Mouse (Mus musculus): Measurements from ENCODE around the gene Tenm3. TPM values are rescaled to one million over a fixed set of nuclear protein-coding genes. Genes with fewer than 3 reads are reported as not detected.

The Tenm3 gene
- polyA plus RNA-seq (2012; rRNA removed) = 19.1 and 21.0 TPM in 2 replicates

DNA sequence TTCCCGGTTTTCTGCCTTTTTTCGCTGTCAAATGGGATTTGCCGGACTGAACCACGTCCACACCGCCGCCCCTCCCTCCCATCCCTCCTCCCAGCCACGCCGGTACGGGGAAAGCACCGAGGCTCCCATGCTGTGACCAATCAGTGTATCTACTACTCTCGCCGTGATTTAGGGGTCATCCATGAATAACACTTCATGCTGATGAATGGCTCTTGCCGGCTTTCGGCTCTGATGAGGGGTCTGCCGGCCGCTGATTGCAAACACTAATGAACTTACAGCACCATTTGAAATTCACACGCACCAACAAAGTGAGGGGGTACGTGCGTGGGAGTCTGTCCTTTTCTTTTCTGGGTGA, at the start of gene Tenm3:
Gene Tenm3 (minus strand): TSS at position 21 of the 355 bp plus-strand sequence.
- Histone ChIP-seq H3K4me1 (ENCODE audit: control insufficient read depth, insufficient read depth, low read length) (no peaks in the 10 kb centered on the region), H3K27ac (ENCODE audit: insufficient read depth, low read length) (peak within 1 kb of the TSS; percentile 43; the same call in 1 of the 2 replicates), H3K4me3 (ENCODE audit: insufficient read depth, low read length) (peak within 1 kb of the TSS; percentile 97)
- TF ChIP-seq POLR2A (IDR thresholded peaks at IDR 0.05; ENCODE audit: extremely low read depth, insufficient read depth, low read length) = no peak

DNA sequence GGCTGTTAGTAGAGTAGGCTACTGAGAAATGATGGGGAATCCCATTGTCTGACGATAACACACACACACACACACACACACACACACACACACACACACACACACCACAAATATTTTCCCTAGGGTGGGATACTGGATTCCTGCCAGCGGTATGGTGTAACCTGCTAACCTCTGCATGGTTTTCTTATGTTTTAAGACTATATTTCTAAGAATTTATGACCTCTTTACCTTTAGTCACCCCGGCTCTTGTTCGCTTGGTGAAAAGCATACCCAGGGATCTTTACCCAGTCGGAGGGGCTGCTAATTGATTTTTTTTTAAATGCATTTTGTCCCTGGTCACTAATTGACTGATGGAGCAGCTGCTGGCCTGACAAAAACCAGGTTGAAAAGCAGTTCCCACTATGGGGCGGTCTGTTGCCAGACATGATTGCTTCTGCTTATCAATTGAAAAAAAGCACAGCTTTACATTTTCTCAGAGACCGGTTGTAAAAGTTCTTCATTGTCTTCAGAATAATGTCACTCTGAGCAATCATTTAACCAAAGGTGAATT, 46.5 kb upstream of the Tenm3 start:
- no peaks in the 10 kb centered on the region for H3K4me1 ChIP-seq (ENCODE audit: control insufficient read depth, insufficient read depth, low read length)
- H3K4me3 ChIP-seq (ENCODE audit: insufficient read depth, low read length) = no peak overlapping the region
- no peak for TF ChIP-seq POLR2A (IDR thresholded peaks at IDR 0.05; ENCODE audit: extremely low read depth, insufficient read depth, low read length)
- TF ChIP-seq CTCF (IDR thresholded peaks at IDR 0.05; ENCODE audit: extremely low read depth, insufficient read depth, low read length) = no peak
- H3K27ac ChIP-seq (ENCODE audit: insufficient read depth, low read length) = no peak overlapping the region

DNA sequence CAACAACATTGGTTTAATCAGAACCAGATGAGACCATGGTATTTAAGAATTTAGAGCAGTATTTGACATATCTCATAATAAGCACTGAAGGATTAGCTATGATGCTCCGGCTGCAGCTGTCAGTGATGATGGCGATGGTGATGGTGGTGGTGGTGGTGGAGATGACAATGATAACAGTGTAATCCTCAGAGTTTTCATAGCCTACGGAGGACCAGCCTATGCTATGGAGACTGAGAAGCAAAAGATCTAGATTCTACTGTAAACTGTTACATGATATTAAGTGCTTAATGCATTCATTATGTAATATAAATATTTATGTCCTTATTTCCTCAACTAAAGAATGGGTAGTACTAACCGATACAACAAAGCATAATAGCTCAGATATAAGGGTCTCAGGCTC, 40.5 kb upstream of the Tenm3 start:
- H3K27ac ChIP-seq (ENCODE audit: insufficient read depth, low read length) = no peak overlapping the region
- no peak for TF ChIP-seq CTCF (IDR thresholded peaks at IDR 0.05; ENCODE audit: extremely low read depth, insufficient read depth, low read length)
- no peak for TF ChIP-seq POLR2A (IDR thresholded peaks at IDR 0.05; ENCODE audit: extremely low read depth, insufficient read depth, low read length)
- no peaks in the 10 kb centered on the region for H3K4me1 ChIP-seq (ENCODE audit: control insufficient read depth, insufficient read depth, low read length)
- no peak overlapping the region for H3K4me3 ChIP-seq (ENCODE audit: insufficient read depth, low read length)

DNA sequence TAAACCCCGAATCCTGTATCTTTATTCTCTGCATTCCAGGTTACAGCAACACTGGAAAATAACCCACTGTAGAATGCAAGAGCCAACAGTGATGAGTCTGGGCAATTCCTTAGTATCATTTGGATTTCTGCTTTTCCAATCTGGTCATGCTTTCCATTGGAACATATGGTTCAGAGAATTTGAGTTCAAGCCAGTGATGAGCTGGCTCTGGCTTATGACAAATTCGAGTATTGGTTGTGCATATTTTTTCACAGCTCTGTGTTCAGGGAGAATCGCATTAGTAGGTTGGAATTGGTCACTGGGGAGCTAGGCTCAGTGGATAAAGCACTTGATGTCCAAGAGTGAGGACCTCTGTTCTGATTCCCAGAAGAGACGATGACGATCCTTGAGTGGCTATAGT, 36.8 kb upstream of the Tenm3 start:
- H3K4me3 ChIP-seq (ENCODE audit: insufficient read depth, low read length) = no peak overlapping the region
- TF ChIP-seq CTCF (IDR thresholded peaks at IDR 0.05; ENCODE audit: extremely low read depth, insufficient read depth, low read length) = no peak
- no peak for TF ChIP-seq POLR2A (IDR thresholded peaks at IDR 0.05; ENCODE audit: extremely low read depth, insufficient read depth, low read length)
- H3K27ac ChIP-seq (ENCODE audit: insufficient read depth, low read length) = no peak overlapping the region
- no peaks in the 10 kb centered on the region for H3K4me1 ChIP-seq (ENCODE audit: control insufficient read depth, insufficient read depth, low read length)

DNA sequence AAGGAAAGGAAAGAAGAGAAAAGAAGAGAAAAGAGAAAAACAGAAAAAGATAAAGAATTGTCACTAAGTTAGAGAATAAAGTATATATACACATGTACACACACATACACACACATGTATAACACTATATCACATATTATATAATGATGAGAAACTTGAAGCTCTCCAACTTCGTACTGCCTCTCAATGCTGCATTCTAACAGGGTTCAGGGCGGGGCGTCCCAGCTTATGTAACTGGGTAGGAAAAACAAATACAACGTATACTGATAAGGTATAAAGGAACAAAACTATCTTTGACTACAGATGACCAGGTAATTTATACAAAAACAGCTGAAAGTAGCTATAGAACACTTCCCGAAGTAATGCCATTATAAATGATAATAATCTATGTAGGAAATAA, 22.2 kb upstream of the Tenm3 start:
- no peak for TF ChIP-seq POLR2A (IDR thresholded peaks at IDR 0.05; ENCODE audit: extremely low read depth, insufficient read depth, low read length)
- TF ChIP-seq CTCF (IDR thresholded peaks at IDR 0.05; ENCODE audit: extremely low read depth, insufficient read depth, low read length) = no peak
- no peaks in the 10 kb centered on the region for H3K4me1 ChIP-seq (ENCODE audit: control insufficient read depth, insufficient read depth, low read length)
- no peak overlapping the region for H3K27ac ChIP-seq (ENCODE audit: insufficient read depth, low read length)
- H3K4me3 ChIP-seq (ENCODE audit: insufficient read depth, low read length) = no peak overlapping the region

DNA sequence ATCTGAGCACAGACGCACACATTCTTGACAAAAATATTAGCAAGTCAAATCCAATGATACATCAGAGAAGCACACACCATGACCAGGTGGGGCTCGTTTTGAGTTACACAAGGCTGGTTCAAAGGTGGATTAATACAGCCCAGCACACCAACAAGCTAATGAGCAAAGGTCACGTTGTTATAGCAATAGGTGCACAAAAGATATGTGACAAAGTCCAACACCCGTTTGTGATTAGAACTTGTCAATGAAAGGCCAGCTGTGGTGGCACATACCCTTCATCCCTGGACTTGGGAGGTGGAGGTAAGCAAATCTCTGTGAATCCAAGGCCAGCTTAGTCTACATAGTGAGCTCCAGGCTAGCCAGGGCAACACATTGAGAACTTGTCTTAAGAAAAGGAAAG, 21.7 kb upstream of the Tenm3 start:
- TF ChIP-seq POLR2A (IDR thresholded peaks at IDR 0.05; ENCODE audit: extremely low read depth, insufficient read depth, low read length) = no peak
- TF ChIP-seq CTCF (IDR thresholded peaks at IDR 0.05; ENCODE audit: extremely low read depth, insufficient read depth, low read length) = no peak
- Histone ChIP-seq H3K4me3 (ENCODE audit: insufficient read depth, low read length) (no peak overlapping the region), H3K27ac (ENCODE audit: insufficient read depth, low read length) (no peak overlapping the region), H3K4me1 (ENCODE audit: control insufficient read depth, insufficient read depth, low read length) (no peaks in the 10 kb centered on the region)

DNA sequence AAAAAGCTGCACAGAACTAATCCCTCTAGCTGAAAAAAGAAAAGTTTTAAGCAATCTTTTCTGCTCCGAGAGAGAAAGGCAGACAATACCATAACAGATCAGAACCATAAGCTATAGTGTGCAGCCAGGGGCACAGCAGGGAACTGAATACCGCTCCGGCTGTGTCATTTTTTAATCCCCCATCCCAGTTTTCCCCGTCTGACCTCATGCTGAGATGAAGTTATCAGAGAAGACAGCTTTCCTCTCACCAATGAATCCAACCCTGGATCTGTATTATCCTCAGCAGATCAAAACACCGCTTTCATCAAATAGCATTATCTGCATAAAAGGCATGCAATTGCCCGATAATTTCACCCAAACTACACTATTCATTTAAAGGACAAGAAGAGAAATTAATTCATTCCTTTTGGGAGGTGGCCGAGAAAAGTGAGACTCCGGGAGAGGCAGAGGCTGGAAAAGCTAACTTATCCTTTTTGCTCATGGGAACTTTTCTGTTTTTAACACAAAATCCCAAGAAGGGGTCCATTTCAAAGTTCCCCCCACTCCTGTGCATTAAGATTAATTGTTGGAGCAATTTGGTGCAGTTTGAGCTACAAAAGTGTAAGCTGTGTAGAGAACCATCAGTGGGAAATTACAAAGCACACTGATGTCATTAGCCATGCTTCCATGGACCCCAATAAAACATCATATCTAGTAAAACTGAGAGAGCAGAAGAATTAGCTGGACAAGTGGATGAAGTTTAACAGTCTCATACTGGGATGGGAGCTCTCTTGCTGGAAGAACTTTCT, 6.7 kb upstream of the Tenm3 start:
- H3K4me1 ChIP-seq (ENCODE audit: control insufficient read depth, insufficient read depth, low read length) = no peaks in the 10 kb centered on the region
- no peak for TF ChIP-seq CTCF (IDR thresholded peaks at IDR 0.05; ENCODE audit: extremely low read depth, insufficient read depth, low read length)
- TF ChIP-seq POLR2A (IDR thresholded peaks at IDR 0.05; ENCODE audit: extremely low read depth, insufficient read depth, low read length) = no peak
- no peak overlapping the region for H3K27ac ChIP-seq (ENCODE audit: insufficient read depth, low read length)
- no peak overlapping the region for H3K4me3 ChIP-seq (ENCODE audit: insufficient read depth, low read length)

DNA sequence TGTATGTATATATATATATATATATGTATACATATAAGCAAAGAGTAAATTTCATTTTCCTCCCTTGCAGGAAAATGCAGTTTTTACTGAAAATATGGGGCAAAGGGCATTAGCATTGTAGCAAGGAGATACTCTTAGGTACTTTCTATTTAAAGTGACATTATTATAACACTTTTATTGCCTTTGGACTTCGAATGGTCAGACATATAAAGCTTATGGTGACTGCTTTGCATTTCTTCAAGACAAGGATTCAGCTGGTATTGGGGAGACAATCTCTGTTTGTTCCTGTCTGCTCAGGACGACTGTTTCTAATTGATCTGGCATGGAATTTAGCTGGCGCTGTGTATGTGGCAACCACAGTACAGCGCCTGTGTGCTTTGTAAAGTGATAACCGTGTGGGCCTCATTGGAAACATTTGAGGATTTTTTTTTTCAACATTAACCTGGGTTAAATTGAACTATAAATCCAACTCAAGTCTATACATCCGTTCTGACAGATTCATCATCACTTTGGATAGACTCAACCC, 5.4 kb upstream of the Tenm3 start:
- no peak for TF ChIP-seq POLR2A (IDR thresholded peaks at IDR 0.05; ENCODE audit: extremely low read depth, insufficient read depth, low read length)
- TF ChIP-seq CTCF (IDR thresholded peaks at IDR 0.05; ENCODE audit: extremely low read depth, insufficient read depth, low read length) = no peak
- H3K27ac ChIP-seq (ENCODE audit: insufficient read depth, low read length) = no peak overlapping the region

DNA sequence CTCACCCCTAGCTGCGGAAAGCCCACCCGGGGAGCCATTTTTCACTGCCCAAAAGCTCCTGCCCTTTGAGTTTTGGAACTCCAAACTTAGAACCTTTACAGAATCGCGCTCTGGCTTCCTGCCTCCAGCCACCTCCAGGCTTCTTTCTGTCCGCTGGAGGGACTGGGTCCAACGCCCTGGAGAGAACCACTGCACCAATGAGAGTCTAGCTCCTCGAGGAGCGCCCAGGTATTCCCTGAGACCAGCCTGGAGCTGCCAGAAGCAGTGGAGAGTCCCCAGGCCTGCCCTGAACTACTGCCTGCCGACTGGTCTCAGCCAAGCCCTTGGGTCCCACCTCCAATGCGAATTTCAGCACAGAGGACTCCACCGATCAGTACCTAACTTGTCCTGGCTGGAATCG, 1.2 kb upstream of the Tenm3 start:
- no peak for TF ChIP-seq CTCF (IDR thresholded peaks at IDR 0.05; ENCODE audit: extremely low read depth, insufficient read depth, low read length)
- no peak for TF ChIP-seq POLR2A (IDR thresholded peaks at IDR 0.05; ENCODE audit: extremely low read depth, insufficient read depth, low read length)
- H3K4me3 ChIP-seq (ENCODE audit: insufficient read depth, low read length) = no peak overlapping the region
- H3K27ac ChIP-seq (ENCODE audit: insufficient read depth, low read length) = no peak overlapping the region
- no peaks in the 10 kb centered on the region for H3K4me1 ChIP-seq (ENCODE audit: control insufficient read depth, insufficient read depth, low read length)

More for the DNA sequence above, 5.4 kb upstream of the Tenm3 start:
- H3K4me1 ChIP-seq (ENCODE audit: control insufficient read depth, insufficient read depth, low read length) = no peaks in the 10 kb centered on the region
- H3K4me3 ChIP-seq (ENCODE audit: insufficient read depth, low read length) = no peak overlapping the region

DNA sequence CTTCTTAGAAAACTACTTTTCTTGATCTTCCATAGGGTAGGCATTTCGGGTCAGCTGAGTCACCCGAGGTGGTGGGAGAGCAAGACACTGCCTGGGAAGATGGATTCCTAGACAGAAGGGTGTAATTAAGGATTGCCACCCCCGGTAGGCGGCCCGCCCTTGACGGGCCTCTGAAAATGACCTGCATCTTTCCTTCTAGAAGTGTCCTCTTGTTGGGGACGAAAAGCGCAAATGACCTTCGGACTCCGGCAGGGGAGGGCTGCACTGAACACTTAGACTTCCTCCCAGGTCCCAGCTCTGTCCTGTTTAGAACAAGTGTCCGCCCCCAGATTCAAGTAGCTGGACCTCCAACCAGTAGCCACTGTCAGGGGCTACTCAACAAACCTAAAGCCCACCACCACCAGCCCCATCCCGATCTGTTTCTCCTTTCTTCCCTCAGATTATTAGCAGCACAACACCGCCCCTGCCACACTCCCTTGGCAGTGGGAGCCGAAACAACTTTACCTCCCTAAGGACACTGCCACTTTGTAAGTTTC, 687 bp upstream of the Tenm3 start:
- Histone ChIP-seq H3K27ac (ENCODE audit: insufficient read depth, low read length) (no peak overlapping the region), H3K4me1 (ENCODE audit: control insufficient read depth, insufficient read depth, low read length) (no peaks in the 10 kb centered on the region), H3K4me3 (ENCODE audit: insufficient read depth, low read length) (peak overlapping the region; percentile 97)
- TF ChIP-seq POLR2A (IDR thresholded peaks at IDR 0.05; ENCODE audit: extremely low read depth, insufficient read depth, low read length) (no peak), CTCF (IDR thresholded peaks at IDR 0.05; ENCODE audit: extremely low read depth, insufficient read depth, low read length) (no peak)
